Mouse (Mus musculus): ENCODE measurements around the gene Casc3. TPM values are rescaled to one million over a fixed set of nuclear protein-coding genes. Genes with fewer than 3 reads are reported as not detected.

Gene Casc3
- polyA plus RNA-seq, 1 experiment from 2014 or later = 53.9 TPM

DNA sequence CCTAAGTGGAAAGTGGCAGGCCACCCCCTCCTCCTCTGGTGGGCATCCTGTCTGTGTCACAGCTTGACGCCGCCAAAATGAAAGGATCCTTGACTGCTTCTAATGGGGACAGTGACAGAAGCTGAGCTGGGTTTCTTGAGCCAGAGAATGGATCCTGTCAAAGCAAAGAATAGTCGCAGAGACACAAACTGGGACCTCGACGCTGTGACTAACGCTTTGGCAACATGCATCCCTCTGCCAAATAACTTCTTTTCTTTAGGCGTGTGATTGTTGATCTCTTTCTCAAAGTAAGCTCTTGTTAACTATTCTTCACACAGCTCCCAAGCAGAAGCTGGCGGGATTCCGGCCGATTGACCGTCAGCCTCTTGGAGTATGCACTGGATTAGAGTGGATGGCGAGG is 62.6 kb downstream of the Casc3 start:
- H3K4me1 ChIP-seq = peaks cover 23% of the 10 kb centered on the region
- no peak overlapping the region for H3K4me3 ChIP-seq
- H3K27me3 ChIP-seq = no peaks in the 10 kb centered on the region
- no peak overlapping the region for H3K9ac ChIP-seq (replicated peaks)
- no peak overlapping the region for H3K27ac ChIP-seq (replicated peaks)
- 45% methylated on average over 12 of the region's 12 CpGs for WGBS
- H3K4me2 ChIP-seq (replicated peaks) = no peak overlapping the region
- peaks cover 12% of the 10 kb centered on the region for H3K36me3 ChIP-seq
- no peaks in the 10 kb centered on the region for H3K9me3 ChIP-seq
- no peak for ATAC-seq (replicated peaks)

DNA sequence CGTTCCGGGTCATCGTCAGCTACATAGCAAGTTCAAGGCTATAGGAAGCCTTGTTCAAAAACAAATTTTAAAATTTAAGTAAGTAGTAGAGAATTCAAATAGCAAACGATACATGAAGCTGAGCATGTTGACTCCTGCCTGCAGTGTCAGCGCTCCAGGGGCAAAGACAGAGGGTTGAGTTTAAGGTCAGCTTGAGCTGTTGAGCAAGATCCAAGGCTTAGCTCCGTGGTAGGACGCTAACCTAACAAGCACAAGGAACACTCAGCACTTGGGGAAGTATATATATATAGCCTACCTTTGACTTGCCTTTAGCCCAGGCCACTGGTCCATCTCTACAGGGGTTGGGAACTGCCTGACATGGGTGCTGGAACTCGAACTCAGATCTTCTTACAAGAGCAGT is 65.2 kb downstream of the Casc3 start:
- WGBS = 95% methylated on average over 8 of the region's 8 CpGs
- no peaks in the 10 kb centered on the region for H3K9me3 ChIP-seq
- no peak for ATAC-seq (replicated peaks)
- no peak overlapping the region for H3K4me2 ChIP-seq (replicated peaks)
- no peak overlapping the region for H3K4me3 ChIP-seq
- H3K27me3 ChIP-seq = no peaks in the 10 kb centered on the region
- peaks cover 12% of the 10 kb centered on the region for H3K4me1 ChIP-seq
- H3K27ac ChIP-seq (replicated peaks) = no peak overlapping the region
- peaks cover 16% of the 10 kb centered on the region for H3K36me3 ChIP-seq
- no peak overlapping the region for H3K9ac ChIP-seq (replicated peaks)

GRCm38 (mm10) chr11:98870791-98871190 is 66.1 kb downstream of the Casc3 start:
- no peak overlapping the region for H3K4me3 ChIP-seq
- H3K4me1 ChIP-seq = peaks cover 11% of the 10 kb centered on the region
- no peak overlapping the region for H3K27ac ChIP-seq (replicated peaks)
- ATAC-seq (replicated peaks) = no peak
- H3K36me3 ChIP-seq = peaks cover 16% of the 10 kb centered on the region
- no peak overlapping the region for H3K9ac ChIP-seq (replicated peaks)
- H3K9me3 ChIP-seq = no peaks in the 10 kb centered on the region
- no peak overlapping the region for H3K4me2 ChIP-seq (replicated peaks)
- WGBS = 76% methylated on average over 5 of the region's 5 CpGs
- no peaks in the 10 kb centered on the region for H3K27me3 ChIP-seq

- no peaks in the 10 kb centered on the region for H3K27me3 ChIP-seq
- H3K9ac ChIP-seq (replicated peaks) = no peak overlapping the region
- H3K36me3 ChIP-seq = peaks cover 16% of the 10 kb centered on the region
- ATAC-seq (replicated peaks) = no peak
- WGBS = 69% methylated on average over 4 of the region's 4 CpGs
- H3K4me2 ChIP-seq (replicated peaks) = no peak overlapping the region
- no peaks in the 10 kb centered on the region for H3K9me3 ChIP-seq
- peak overlapping the region; percentile 43; the same call in 1 of the 2 replicates for H3K27ac ChIP-seq (replicated peaks)
- peaks cover 11% of the 10 kb centered on the region for H3K4me1 ChIP-seq
- H3K4me3 ChIP-seq = no peak overlapping the region
Observed at GRCm38 (mm10) chr11:98871416-98871815, 66.7 kb downstream of the Casc3 start.

DNA sequence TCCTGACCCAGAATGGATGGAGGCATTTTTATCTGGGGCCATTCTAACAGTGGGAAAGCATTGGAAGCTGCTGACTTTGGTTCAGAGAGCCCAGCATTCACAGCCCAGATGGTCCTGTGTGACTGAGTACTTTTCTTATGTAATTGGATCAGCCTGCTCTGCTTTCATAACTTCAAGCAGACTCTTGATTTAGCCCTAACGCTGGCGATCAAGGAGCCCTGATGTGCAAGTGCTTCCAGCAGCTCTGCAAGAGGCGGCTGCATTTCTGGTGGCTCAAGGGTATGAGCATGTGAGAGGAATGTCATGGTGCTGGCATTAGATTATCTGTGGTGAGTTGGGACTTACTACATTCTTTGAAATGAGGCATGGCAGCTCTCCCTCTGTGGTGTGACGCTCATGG is 67.3 kb downstream of the Casc3 start:
- ATAC-seq (replicated peaks) = no peak
- 49% methylated on average over 4 of the region's 4 CpGs for WGBS
- no peaks in the 10 kb centered on the region for H3K27me3 ChIP-seq
- no peak overlapping the region for H3K4me3 ChIP-seq
- H3K27ac ChIP-seq (replicated peaks) = peak overlapping the region; percentile 43
- peaks cover 11% of the 10 kb centered on the region for H3K4me1 ChIP-seq
- no peaks in the 10 kb centered on the region for H3K9me3 ChIP-seq
- no peak overlapping the region for H3K9ac ChIP-seq (replicated peaks)
- H3K4me2 ChIP-seq (replicated peaks) = no peak overlapping the region
- H3K36me3 ChIP-seq = peaks cover 16% of the 10 kb centered on the region

DNA sequence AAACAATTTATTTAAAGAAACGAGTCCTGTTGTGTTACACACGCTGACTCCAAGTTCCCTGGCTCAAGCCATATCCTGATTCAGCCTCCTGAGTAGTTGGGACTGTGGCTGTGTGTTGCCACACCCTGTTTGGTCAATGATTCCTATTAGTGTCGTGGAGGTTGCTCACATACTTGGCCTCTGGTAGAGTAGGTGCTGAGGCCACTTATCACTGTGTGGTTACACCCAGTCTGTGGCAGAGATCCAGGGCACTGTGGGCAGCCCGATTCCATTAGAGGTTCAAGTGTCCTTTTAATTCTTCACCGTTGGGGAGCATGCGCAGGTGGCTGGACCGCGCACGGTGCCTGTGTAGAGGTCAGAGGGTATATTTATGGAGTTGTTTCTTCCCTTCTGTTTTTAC is 69.2 kb downstream of the Casc3 start:
- no peak overlapping the region for H3K4me3 ChIP-seq
- WGBS = 94% methylated on average over 9 of the region's 9 CpGs
- H3K27me3 ChIP-seq = no peaks in the 10 kb centered on the region
- peaks cover 11% of the 10 kb centered on the region for H3K4me1 ChIP-seq
- H3K4me2 ChIP-seq (replicated peaks) = no peak overlapping the region
- no peaks in the 10 kb centered on the region for H3K9me3 ChIP-seq
- no peak for ATAC-seq (replicated peaks)
- peaks cover 13% of the 10 kb centered on the region; the same call in 1 of the 2 replicates for H3K36me3 ChIP-seq
- H3K27ac ChIP-seq (replicated peaks) = no peak overlapping the region
- H3K9ac ChIP-seq (replicated peaks) = no peak overlapping the region

GRCm38 (mm10) chr11:98877001-98877400 is 72.3 kb downstream of the Casc3 start:
- H3K4me1 ChIP-seq = peaks cover 4% of the 10 kb centered on the region
- H3K4me3 ChIP-seq = no peak overlapping the region
- peaks cover 6% of the 10 kb centered on the region; the same call in 1 of the 2 replicates for H3K36me3 ChIP-seq
- H3K4me2 ChIP-seq (replicated peaks) = no peak overlapping the region
- no peak overlapping the region for H3K27ac ChIP-seq (replicated peaks)
- H3K9ac ChIP-seq (replicated peaks) = no peak overlapping the region
- H3K9me3 ChIP-seq = no peaks in the 10 kb centered on the region
- no peaks in the 10 kb centered on the region for H3K27me3 ChIP-seq
- WGBS = 75% methylated on average over 9 of the region's 9 CpGs
- no peak for ATAC-seq (replicated peaks)

Other genes starting within 250 kb of the Casc3 start
- gene Ormdl3, start 217.5 kb upstream of the Casc3 start, polyA plus RNA-seq (2015; fragmentation: Nextera tagmentation; extraction: Ambion mirVana) = 106 and 115 TPM in 2 replicates
- gene Lrrc3c, start 206.6 kb upstream of the Casc3 start, polyA plus RNA-seq (2015; fragmentation: Nextera tagmentation; extraction: Ambion mirVana) = not detected in 2 replicates
- 0.52 and 0.83 TPM in 2 replicates for gene Gm12355, start 179.2 kb upstream of the Casc3 start, polyA plus RNA-seq (2015; fragmentation: Nextera tagmentation; extraction: Ambion mirVana)
- not detected in 2 replicates for gene Gsdma3, start 178.5 kb upstream of the Casc3 start, polyA plus RNA-seq (2015; fragmentation: Nextera tagmentation; extraction: Ambion mirVana)
- gene Gsdma2, start 158.1 kb upstream of the Casc3 start, polyA plus RNA-seq (2015; fragmentation: Nextera tagmentation; extraction: Ambion mirVana) = not detected in 2 replicates
- not detected in 2 replicates for gene Gsdma, start 140.6 kb upstream of the Casc3 start, polyA plus RNA-seq (2015; fragmentation: Nextera tagmentation; extraction: Ambion mirVana)
- gene Psmd3, start 122.4 kb upstream of the Casc3 start, polyA plus RNA-seq (2015; fragmentation: Nextera tagmentation; extraction: Ambion mirVana) = 209 and 213 TPM in 2 replicates
- not detected in 2 replicates for gene Csf3, start 103.6 kb upstream of the Casc3 start, polyA plus RNA-seq (2015; fragmentation: Nextera tagmentation; extraction: Ambion mirVana)
- 85.1 and 93.6 TPM in 2 replicates for gene Med24, start 75.5 kb upstream of the Casc3 start, polyA plus RNA-seq (2015; fragmentation: Nextera tagmentation; extraction: Ambion mirVana)
- 164 and 166 TPM in 2 replicates for gene Thra, start 64.3 kb upstream of the Casc3 start, polyA plus RNA-seq (2015; fragmentation: Nextera tagmentation; extraction: Ambion mirVana)
- 3.6 TPM in 2 replicates for gene Nr1d1, start 29.6 kb upstream of the Casc3 start, polyA plus RNA-seq (2015; fragmentation: Nextera tagmentation; extraction: Ambion mirVana)
- gene Msl1, start 9.4 kb upstream of the Casc3 start, polyA plus RNA-seq (2015; fragmentation: Nextera tagmentation; extraction: Ambion mirVana) = 30.2 and 31.7 TPM in 2 replicates
- gene Rapgefl1, start 31.9 kb downstream of the Casc3 start, polyA plus RNA-seq (2015; fragmentation: Nextera tagmentation; extraction: Ambion mirVana) = 4.2 and 5.8 TPM in 2 replicates
- gene Wipf2, start 58.7 kb downstream of the Casc3 start, polyA plus RNA-seq (2015; fragmentation: Nextera tagmentation; extraction: Ambion mirVana) = 4.4 and 5.1 TPM in 2 replicates
- gene Cdc6, start 102.9 kb downstream of the Casc3 start, polyA plus RNA-seq (2015; fragmentation: Nextera tagmentation; extraction: Ambion mirVana) = 11.2 and 12.1 TPM in 2 replicates
- 9.2 and 9.9 TPM in 2 replicates for gene Rara, start 122.9 kb downstream of the Casc3 start, polyA plus RNA-seq (2015; fragmentation: Nextera tagmentation; extraction: Ambion mirVana)
- 0.62 and 0.84 TPM in 2 replicates for gene Gjd3, start 178.1 kb downstream of the Casc3 start, polyA plus RNA-seq (2015; fragmentation: Nextera tagmentation; extraction: Ambion mirVana)
- 126 and 141 TPM in 2 replicates for gene Top2a, start 219.3 kb downstream of the Casc3 start, polyA plus RNA-seq (2015; fragmentation: Nextera tagmentation; extraction: Ambion mirVana)
- gene Igfbp4, start 236.3 kb downstream of the Casc3 start, polyA plus RNA-seq (2015; fragmentation: Nextera tagmentation; extraction: Ambion mirVana) = 138 and 142 TPM in 2 replicates